ENCODE assay signal across 22 mouse cellular contexts in genomic region chr5:86704923-86705322, GRCm38 (mm10). TPM values are rescaled to one million over a fixed set of nuclear protein-coding genes. Genes with fewer than 3 reads are reported as not detected.
"Had no signal": no experiment of that assay in that cellular context is flagged by ENCODE, and none has a peak within 500 bp of the region (broad histone marks: within the 10 kb centered on the region; RNA-seq: fewer than 3 reads in every experiment).

No protein-coding gene starts in this region.

- H3K4me3 ChIP-seq: limb, embryonic 10.5 days; liver, embryonic 15.5 days; midbrain, embryonic 13.5 days; neural tube, embryonic 12.5 days had no signal

- ATAC-seq: lung, postnatal 0 days; midbrain, embryonic 13.5 days had no signal

- DNase-seq: kidney, postnatal 25 days; layer of hippocampus, adult 9-11 months; lung, adult 2 months; lung, postnatal 36 days; retina, postnatal 1 day; right cerebral cortex, postnatal 4 days; spleen, adult 18-20 months; thymus, adult 2 months; thymus, postnatal 25 days had no signal

- H3K27me3 ChIP-seq: liver, embryonic 15.5 days; midbrain, embryonic 13.5 days; neural tube, embryonic 12.5 days had no signal

- H3K4me2 ChIP-seq: liver, embryonic 11.5 days; liver, embryonic 15.5 days; midbrain, embryonic 13.5 days; neural tube, embryonic 12.5 days had no signal

- H3K27ac ChIP-seq: limb, embryonic 10.5 days; liver, embryonic 15.5 days; midbrain, embryonic 13.5 days; neural tube, embryonic 12.5 days had no signal

- H3K9me3 ChIP-seq: limb, embryonic 10.5 days; liver, embryonic 15.5 days; midbrain, embryonic 13.5 days; neural tube, embryonic 12.5 days had no signal

- H3K9ac ChIP-seq: liver, embryonic 15.5 days; midbrain, embryonic 13.5 days; neural tube, embryonic 12.5 days had no signal

- H3K36me3 ChIP-seq: limb, embryonic 10.5 days; liver, embryonic 15.5 days; midbrain, embryonic 13.5 days; neural tube, embryonic 12.5 days had no signal

- H3K4me1 ChIP-seq: limb, embryonic 10.5 days; liver, embryonic 15.5 days; midbrain, embryonic 13.5 days; neural tube, embryonic 12.5 days had no signal

RNA-seq across cellular contexts. Expression of gene Tmprss11b, which starts 28.8 kb away (rescaled TPM):
- total RNA-seq: megakaryocyte progenitor cell, adult 5-6 weeks; monocyte, adult 5-6 weeks had no signal
- polyA plus RNA-seq: kidney, embryonic 14.5 days; limb, embryonic 10.5 days; liver, embryonic 11.5 days; liver, embryonic 15.5 days; lung, postnatal 0 days; midbrain, embryonic 13.5 days; neural tube, embryonic 12.5 days; urinary bladder, adult 2 months had no signal

RNA-seq across cellular contexts. Expression of gene Tmprss11e, which starts 40.7 kb away (rescaled TPM):
- total RNA-seq: left cerebral cortex, postnatal 10 days; megakaryocyte progenitor cell, adult 5-6 weeks; monocyte, adult 5-6 weeks; neutrophil, adult 5-6 weeks had no signal
- polyA plus RNA-seq: kidney, embryonic 14.5 days; limb, embryonic 10.5 days; liver, embryonic 11.5 days; liver, embryonic 15.5 days; lung, postnatal 0 days; neural tube, embryonic 12.5 days; stomach, embryonic 14.5 days; thymus, adult 2 months had no signal
